Mouse (Mus musculus) bone marrow macrophage, adult 2 months (primary cell): ENCODE results near the gene Rfx8. TPM values are rescaled to one million over a fixed set of nuclear protein-coding genes. Genes with fewer than 3 reads are reported as not detected.
A peak's percentile ranks its signal among the peaks of the same experiment; 100 is the strongest.

Experiments
- H3K27ac ChIP-seq: 2 replicates; pipeline ENCODE4 v1.5.1; 2012; ENCODE audit warnings: low read depth, low read length; ENCODE audit not compliant: insufficient read depth
- H3K4me1 ChIP-seq: 2 replicates; pipeline ENCODE4 v1.6.1; 2012; ENCODE audit warnings: low read length; ENCODE audit not compliant: control insufficient read depth, insufficient read depth
- H3K4me3 ChIP-seq: 2 replicates; pipeline ENCODE4 v1.5.1; 2012; ENCODE audit warnings: mild to moderate bottlenecking, low read length, moderate library complexity; ENCODE audit not compliant: insufficient read depth
- CTCF ChIP-seq: IDR thresholded peaks from 2 replicates; pipeline ENCODE4 v1.5.1; 2012; ENCODE audit warnings: low read depth, mild to moderate bottlenecking, low read length, moderate library complexity
- POLR2A ChIP-seq: IDR thresholded peaks from 2 replicates; pipeline ENCODE4 v1.6.1; 2012; ENCODE audit warnings: mild to moderate bottlenecking, low read depth, low read length, borderline replicate concordance
- polyA plus RNA-seq: library from polyadenylated mRNA; stranded (reverse); fragments of >200 nt; gene quantifications from 2 replicates; pipeline ENCODE4 v1.2.4, GENCODE M21; 2012; ENCODE audit not compliant: missing spikeins, insufficient read depth, insufficient read length

Rfx8 gene
- polyA plus RNA-seq, 1 experiment, result not detected

DNA sequence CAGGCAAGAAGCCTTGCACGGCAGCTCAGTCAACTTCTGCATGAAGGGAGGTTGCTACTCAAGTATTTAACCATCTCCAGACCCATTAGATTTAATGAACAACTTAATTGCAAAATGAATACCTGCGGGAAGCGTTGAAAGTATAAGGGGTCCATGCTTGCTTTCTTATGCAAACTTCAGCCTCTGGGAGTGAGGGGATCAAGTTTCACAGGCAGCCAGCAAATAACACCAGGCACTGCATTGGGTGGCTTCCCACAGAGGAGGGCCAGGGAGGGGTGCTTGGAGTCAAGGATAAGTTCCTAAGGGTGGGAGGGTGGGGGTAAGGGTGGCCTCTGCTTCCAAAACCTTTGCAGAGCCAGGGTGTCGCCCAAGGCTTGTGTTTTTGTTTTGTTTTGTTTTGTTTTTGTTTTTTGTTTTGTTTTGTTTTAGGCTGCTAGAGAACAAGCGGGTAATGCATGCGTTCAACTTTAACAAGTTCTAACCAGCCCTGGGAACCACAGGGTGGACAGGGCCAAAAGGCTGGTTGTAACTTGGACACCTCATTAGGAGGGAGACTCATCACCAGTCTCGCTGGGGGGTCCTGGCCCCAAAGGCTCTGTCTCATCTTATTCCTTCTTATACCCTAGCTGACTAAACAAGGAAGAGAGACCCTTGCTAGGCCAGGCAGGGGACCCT lies 20.1 kb downstream of the Rfx8 start:
- Histone ChIP-seq H3K4me3 (no peak overlapping the region), H3K4me1 (no peaks in the 10 kb centered on the region), H3K27ac (no peak overlapping the region)
- TF ChIP-seq POLR2A, result no peak
- TF ChIP-seq CTCF, result no peak

DNA sequence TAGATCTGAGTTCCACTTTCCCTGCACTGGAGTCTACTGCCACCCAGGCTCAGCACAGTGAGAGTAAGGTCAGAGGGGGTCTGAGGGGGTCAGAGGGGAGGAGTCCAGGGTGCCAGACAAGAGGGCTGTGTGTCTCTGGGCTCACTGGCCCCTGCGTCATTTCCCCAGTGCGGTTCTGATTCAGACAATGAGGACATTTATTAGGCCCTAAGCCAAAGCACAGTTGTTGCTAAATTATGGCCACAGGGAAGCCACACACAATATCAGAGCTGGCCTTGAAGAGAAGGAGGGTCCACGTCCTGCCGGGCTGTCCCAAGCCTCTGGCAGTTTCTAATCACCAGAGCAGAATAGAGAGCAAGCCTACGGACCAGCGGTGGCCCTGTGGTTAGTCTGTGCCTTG lies 22.3 kb downstream of the Rfx8 start:
- H3K27ac ChIP-seq, result no peak overlapping the region
- TF ChIP-seq POLR2A (no peak), CTCF (no peak)
- H3K4me3 ChIP-seq, result no peak overlapping the region
- H3K4me1 ChIP-seq, result no peaks in the 10 kb centered on the region

DNA sequence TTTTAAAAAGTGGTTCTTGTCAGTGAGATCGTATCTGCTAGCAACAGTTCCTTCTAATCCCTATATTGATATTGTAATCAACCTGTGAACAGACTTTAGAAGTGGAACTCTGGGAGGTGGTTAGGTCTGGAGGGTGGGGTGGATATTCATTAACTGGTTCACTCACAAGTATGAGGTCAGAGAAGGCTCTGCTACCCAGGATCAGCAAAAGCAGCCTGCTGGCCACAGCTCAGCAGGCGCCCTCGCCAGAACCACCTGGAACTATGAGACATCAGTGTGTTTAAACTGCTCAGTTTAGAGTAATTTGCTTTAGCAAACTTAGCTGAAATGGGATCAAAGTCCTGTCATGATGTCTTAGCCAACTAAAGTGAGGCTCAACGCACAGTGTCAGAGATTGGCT lies 25.6 kb downstream of the Rfx8 start:
- TF ChIP-seq POLR2A (no peak), CTCF (no peak)
- Histone ChIP-seq H3K27ac (no peak overlapping the region), H3K4me3 (no peak overlapping the region), H3K4me1 (no peaks in the 10 kb centered on the region)

DNA sequence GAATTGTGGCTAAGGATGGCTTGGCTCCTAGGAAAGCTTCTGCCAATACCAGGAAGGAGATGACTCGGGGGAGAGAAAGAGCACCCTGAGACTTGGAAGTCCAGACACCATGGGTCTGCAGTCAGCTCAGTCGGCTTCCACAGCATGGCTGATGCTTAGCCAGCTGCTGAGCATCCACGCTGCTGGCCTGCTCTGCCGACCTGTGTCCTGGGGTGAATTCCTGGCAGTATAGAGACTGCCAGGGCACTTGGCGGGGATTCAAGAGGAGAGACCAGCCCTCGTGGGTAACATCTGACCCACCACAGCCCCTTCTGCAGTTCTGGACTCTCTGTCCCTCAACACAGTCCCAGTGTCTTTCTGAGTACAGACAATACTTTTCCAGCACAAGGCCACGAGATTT lies 26.0 kb downstream of the Rfx8 start:
- H3K27ac ChIP-seq, result no peak overlapping the region
- no peak overlapping the region for H3K4me3 ChIP-seq
- H3K4me1 ChIP-seq, result no peaks in the 10 kb centered on the region
- TF ChIP-seq CTCF (no peak), POLR2A (no peak)

DNA sequence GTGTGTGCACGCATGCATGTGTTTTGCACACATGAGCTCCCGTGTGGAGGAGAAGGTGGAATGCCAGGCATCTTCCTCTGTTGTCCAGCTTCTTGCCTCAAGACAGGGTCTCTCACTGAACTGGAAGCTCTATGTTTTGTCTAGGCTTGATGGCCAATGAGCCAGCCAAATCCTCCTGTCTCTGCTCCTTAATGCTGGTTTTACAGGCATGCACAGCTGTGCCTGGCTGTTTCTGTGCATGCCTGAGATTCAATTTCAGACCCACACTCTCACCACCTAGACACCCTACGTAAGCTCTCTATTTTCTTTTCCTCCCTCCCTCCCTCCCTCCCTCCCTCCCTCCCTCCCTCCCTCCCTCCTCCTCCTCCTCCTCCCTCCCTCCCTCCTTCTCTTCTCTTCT lies 28.8 kb downstream of the Rfx8 start:
- no peaks in the 10 kb centered on the region for H3K4me1 ChIP-seq
- no peak for TF ChIP-seq POLR2A
- no peak for TF ChIP-seq CTCF
- no peak overlapping the region for H3K27ac ChIP-seq
- no peak overlapping the region for H3K4me3 ChIP-seq

DNA sequence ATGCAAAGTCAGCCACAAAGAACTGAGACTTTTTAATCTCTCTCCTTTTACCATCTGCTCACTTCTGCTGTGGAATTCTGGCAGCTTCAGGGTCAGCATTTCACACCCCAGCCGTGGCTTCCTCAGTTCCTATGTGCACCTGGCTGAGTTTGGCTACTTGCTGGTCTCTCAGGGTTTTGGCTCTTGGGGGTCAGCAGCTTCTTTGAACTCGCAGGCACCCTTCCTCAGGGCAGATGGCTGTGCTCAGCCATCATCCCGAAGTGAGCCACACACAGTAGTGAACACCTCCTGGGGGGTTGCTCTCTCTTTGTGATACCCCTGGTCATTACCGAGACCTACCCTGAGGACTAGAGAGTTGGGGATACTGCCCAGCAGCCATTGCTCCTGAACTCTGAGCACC lies 29.7 kb downstream of the Rfx8 start:
- TF ChIP-seq CTCF, result no peak
- no peak for TF ChIP-seq POLR2A
- Histone ChIP-seq H3K4me1 (no peaks in the 10 kb centered on the region), H3K27ac (no peak overlapping the region), H3K4me3 (no peak overlapping the region)

DNA sequence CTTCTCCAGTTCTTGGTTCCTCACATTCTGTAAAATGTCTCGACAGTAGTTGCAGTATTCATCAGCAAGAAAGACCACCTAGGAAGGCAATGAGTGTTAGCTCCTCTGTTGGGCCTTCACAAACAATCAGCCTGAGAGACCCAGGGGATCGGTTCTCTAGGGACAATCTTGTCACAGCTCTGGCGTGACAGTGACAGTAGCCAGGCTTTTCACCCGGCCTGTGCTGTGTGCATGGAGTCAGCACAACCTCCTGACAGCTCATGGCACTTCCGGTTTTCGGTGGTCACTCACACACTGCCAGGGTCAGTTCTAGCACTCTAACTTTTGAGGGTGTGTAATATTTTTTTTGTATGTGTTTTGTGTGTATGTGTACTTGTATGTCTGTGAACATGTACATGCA lies 32.2 kb downstream of the Rfx8 start:
- TF ChIP-seq CTCF, result no peak
- H3K4me3 ChIP-seq, result no peak overlapping the region
- no peaks in the 10 kb centered on the region for H3K4me1 ChIP-seq
- H3K27ac ChIP-seq, result no peak overlapping the region

DNA sequence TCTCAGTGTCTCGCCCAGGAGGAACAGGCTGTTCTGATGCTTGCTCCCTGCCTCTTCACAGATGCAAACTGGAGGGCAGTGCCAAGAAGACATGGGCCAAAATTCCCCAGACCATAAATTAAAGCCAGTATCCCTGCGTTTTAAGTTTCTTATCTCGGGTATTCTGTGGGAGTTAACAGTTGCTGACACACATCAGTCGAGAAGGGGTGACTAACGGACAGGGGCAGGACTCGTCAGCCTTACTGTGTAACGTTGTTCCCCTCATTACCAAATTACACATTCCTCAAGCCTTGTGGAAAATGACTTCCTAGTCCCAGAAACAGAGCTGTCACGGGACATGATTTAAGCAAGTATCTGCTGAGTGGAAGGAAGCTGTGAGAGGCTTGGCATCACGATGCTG lies 33.5 kb downstream of the Rfx8 start:
- no peak overlapping the region for H3K4me3 ChIP-seq
- H3K4me1 ChIP-seq, result no peaks in the 10 kb centered on the region
- no peak overlapping the region for H3K27ac ChIP-seq
- TF ChIP-seq CTCF, result no peak
- no peak for TF ChIP-seq POLR2A

DNA sequence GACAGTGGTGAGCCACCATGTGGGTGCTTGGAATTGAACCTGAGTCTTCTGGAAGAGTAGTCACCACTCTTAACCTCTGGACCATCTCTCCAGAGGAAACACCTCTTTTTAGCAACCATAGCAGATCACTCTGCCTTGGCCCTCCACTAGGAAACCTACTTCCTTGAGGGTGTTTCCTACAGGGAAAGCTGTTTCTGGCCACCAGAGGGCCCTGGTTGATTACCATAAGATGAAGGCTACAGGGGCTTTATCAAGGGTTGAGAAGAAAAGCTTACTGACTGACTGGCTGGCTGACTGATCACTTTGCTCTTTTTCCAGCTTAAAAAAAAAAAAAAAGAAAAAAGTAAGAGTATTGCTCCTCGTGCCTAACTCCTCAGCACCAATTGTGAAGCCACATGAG lies 35.0 kb downstream of the Rfx8 start:
- no peak overlapping the region for H3K27ac ChIP-seq
- H3K4me3 ChIP-seq, result no peak overlapping the region
- 0 out of 2 replicates have a peak, but pooled peaks have one; percentile 26 for TF ChIP-seq CTCF
- TF ChIP-seq POLR2A, result no peak
- H3K4me1 ChIP-seq, result no peaks in the 10 kb centered on the region

DNA sequence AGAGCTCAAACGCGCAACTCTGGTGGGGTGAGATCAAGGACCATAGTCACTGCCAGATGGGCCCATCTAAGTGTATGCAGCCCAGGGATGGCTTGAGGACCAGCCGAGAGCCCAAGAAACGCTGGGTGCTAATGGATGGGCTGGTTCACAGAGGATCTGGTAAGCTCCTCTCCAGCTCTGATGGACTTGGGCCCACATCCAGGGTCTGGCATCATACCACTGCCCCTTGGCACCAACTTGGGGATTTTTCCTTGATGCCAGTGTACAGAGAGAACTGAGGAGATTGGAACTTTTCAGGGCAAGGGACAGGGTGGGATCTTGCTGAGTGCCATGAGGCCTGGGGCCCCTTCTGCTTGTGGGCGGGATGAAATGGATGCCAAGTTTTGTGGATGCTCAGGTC lies 39.2 kb downstream of the Rfx8 start:
- no peak for TF ChIP-seq CTCF
- no peak for TF ChIP-seq POLR2A
- no peaks in the 10 kb centered on the region for H3K4me1 ChIP-seq

DNA sequence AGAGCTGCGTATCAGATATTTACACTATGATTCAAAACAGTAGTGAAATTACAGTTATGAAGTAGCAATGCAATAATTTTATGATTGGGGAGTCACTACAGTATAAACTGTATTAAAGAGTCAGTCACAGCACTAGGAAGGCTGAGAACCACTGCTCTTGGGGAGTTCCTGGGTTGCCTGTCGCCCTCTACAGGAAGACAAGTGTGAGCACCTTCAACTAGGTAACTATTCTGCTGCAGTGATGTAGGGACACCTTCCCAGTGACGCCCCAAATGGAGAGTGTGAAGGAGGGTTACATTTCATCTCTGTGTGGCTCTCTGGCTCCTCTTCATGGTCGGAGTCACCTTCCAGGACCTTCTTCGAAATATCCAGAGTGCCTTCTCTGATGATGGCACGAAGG lies 40.3 kb downstream of the Rfx8 start:
- TF ChIP-seq POLR2A, result no peak
- TF ChIP-seq CTCF, result no peak
- Histone ChIP-seq H3K4me1 (no peaks in the 10 kb centered on the region), H3K27ac (no peak overlapping the region), H3K4me3 (no peak overlapping the region)

More for the DNA sequence above, 39.2 kb downstream of the Rfx8 start:
- Histone ChIP-seq H3K27ac (no peak overlapping the region), H3K4me3 (no peak overlapping the region)
